Mouse (Mus musculus) intestine, embryonic 14.5 days (tissue): ENCODE measurements at regions not wholly inside any gene's neighbourhood (a gene's known extent, or its start where the extent isn't known, plus 50 kb on each side); places are given as distances from the start of the nearest gene placed in this dataset.

Experiments
- ATAC-seq: fragments of 200-750 bp; cut with Nextera tagmentation; replicated peaks from 2 replicates; pipeline ENCODE4 v1.8.0; 2017; ENCODE audit warnings: low read depth, moderate number of reproducible peaks, moderate TSS enrichment, moderate library complexity; ENCODE audit not compliant: low FRiP score, low TSS enrichment
- DNase-seq: peaks from one replicate; pipeline ENCODE4 v3.0.0-alpha.2; 2018; ENCODE audit warnings: low spot score
- H3K27ac ChIP-seq: fragments of 300-500 bp; sonication (generic); 2 replicates; pipeline ENCODE4 v1.5.1; 2014; ENCODE audit warnings: low read depth, mild to moderate bottlenecking, control low read depth
- H3K27me3 ChIP-seq: fragments of 300-500 bp; sonication (generic); replicated peaks from 2 replicates; pipeline ENCODE4 v1.6.1; 2014; ENCODE audit warnings: low read length, control low read depth; ENCODE audit not compliant: control insufficient read depth, insufficient read depth
- H3K36me3 ChIP-seq: fragments of 300-500 bp; sonication (generic); 2 replicates; pipeline ENCODE4 v1.6.1; 2014; ENCODE audit warnings: low read length, control low read depth; ENCODE audit not compliant: control insufficient read depth, insufficient read depth
- H3K4me1 ChIP-seq: fragments of 300-500 bp; sonication (generic); replicated peaks from 2 replicates; pipeline ENCODE4 v1.6.1; 2014; ENCODE audit warnings: low read length, control low read depth, mixed read lengths; ENCODE audit not compliant: control insufficient read depth, insufficient read depth
- H3K4me2 ChIP-seq: fragments of 300-500 bp; sonication (generic); 2 replicates; pipeline ENCODE4 v1.6.1; 2014; ENCODE audit warnings: low read length
- H3K4me3 ChIP-seq: fragments of 300-500 bp; sonication (generic); 2 replicates; pipeline ENCODE4 v1.5.1; 2014; ENCODE audit warnings: low read depth, low read length, control low read depth, mixed read lengths
- H3K9ac ChIP-seq: fragments of 300-500 bp; sonication (generic); 2 replicates; pipeline ENCODE4 v1.6.1; 2014; ENCODE audit warnings: mild to moderate bottlenecking, low read length
- H3K9me3 ChIP-seq: fragments of 300-500 bp; sonication (generic); 2 replicates; pipeline ENCODE4 v1.6.1; 2016; ENCODE audit warnings: low read length, control low read depth; ENCODE audit not compliant: control insufficient read depth
- WGBS: fragments of 180-500 bp; shearing (Covaris S2); extraction: QIAGEN DNeasy Blood & Tissue Kit; methylation state at CpG from one replicate; pipeline ENCODE4 v1.1.7; 2014; 5-methylcytosine and 5-hydroxymethylcytosine counted together

DNA sequence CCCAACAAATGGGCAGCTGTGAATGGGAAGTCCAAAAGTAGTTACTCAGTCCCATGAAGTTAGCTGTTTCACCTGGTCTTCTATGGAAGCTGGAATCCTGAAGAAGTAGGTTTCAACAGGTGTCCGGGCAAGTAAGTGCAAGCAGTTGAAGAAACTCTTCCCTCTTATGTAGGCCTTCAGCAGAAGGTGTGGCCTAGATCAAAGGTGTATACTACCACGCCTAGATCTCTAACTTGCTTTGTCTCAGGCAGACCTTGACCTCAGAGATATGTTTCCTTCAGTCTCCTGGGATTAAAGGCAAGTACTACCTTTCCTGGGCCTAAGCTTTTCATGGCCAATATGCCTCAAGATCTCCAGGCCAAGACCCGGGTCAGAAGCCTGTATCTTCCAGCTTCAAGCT is 223.4 kb upstream of the Ednra start:
- Histone ChIP-seq H3K9ac (no peak overlapping the region), H3K4me2 (no peak overlapping the region), H3K9me3 (no peaks in the 10 kb centered on the region), H3K4me1 (no peaks in the 10 kb centered on the region), H3K27me3 (no peaks in the 10 kb centered on the region), H3K36me3 (no peaks in the 10 kb centered on the region), H3K27ac (no peak overlapping the region), H3K4me3 (no peak overlapping the region)
- ATAC-seq (no peak), DNase-seq (no peak)
- WGBS, result 88% methylated on average over 3 of the region's 3 CpGs

DNA sequence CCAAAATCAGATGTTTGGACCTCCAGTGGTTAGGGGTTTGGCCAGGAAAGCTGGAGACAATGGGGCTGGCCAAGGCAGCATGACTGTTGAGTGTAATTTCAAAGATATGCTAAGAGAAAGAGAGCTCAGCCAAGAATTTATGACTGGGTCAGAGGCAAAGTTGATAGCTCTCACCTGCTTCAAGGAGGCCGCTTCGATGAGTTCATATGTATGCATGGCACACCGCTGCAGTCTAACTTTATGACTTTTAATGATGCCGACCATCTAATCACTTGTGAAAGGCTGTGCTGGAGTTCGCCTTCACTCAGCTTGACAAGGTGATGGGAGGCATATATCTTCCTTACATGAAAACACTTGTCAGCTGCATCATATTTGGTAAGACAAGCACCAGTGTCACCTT is 225.4 kb upstream of the Ednra start:
- ATAC-seq (no peak), DNase-seq (no peak)
- Histone ChIP-seq H3K9me3 (no peaks in the 10 kb centered on the region), H3K4me3 (no peak overlapping the region), H3K4me2 (no peak overlapping the region), H3K9ac (no peak overlapping the region), H3K27me3 (no peaks in the 10 kb centered on the region), H3K36me3 (no peaks in the 10 kb centered on the region), H3K27ac (no peak overlapping the region), H3K4me1 (no peaks in the 10 kb centered on the region)
- WGBS, result 72% methylated on average over 5 of the region's 5 CpGs

GRCm38 (mm10) chr8:77958814-77959372 is 234.6 kb upstream of the Ednra start:
- ATAC-seq, result no peak
- Histone ChIP-seq H3K4me1 (no peaks in the 10 kb centered on the region), H3K27ac (no peak overlapping the region), H3K36me3 (no peaks in the 10 kb centered on the region), H3K27me3 (no peaks in the 10 kb centered on the region), H3K9ac (no peak overlapping the region), H3K4me3 (no peak overlapping the region), H3K9me3 (no peaks in the 10 kb centered on the region), H3K4me2 (no peak overlapping the region)
- 86% methylated on average over 4 of the region's 4 CpGs for WGBS
- DNase-seq, result no peak

DNA sequence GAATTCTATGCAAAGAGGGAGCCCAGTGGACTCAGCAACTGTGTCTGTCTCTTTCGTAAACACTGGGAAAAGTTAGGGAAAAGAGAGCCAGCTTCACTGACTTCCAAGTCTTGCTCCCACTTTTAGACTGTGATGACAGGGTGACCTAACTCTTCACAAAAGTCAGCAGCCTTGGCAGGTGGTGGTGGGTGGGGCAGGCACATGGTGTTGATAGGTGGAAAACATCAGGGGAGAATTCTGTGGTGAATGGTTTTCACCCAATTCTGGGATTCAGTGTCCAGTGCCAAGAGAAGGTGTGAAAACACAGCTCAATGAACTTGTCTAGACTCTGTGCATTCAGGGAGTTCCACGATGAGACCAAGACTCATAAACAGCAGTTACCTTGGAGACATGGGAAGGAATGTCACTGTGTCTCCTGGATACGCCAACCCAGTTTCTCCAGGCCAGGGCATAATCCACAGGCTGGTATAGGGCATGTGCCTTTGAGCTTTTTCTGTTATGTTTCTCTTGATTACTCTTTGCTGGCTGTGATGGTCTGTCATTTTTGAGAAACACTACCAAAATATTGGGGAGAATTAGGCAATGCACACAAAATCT is 238.9 kb upstream of the Ednra start:
- whole genome bisulfite sequencing, result 73% methylated on average over 3 of the region's 3 CpGs
- no peaks in the 10 kb centered on the region for H3K4me1 ChIP-seq
- DNase-seq (no peak), ATAC-seq (no peak)
- no peak overlapping the region for H3K4me3 ChIP-seq
- no peaks in the 10 kb centered on the region for H3K9me3 ChIP-seq
- no peaks in the 10 kb centered on the region for H3K36me3 ChIP-seq
- H3K27me3 ChIP-seq, result no peaks in the 10 kb centered on the region
- no peak overlapping the region for H3K27ac ChIP-seq
- H3K9ac ChIP-seq, result no peak overlapping the region
- no peak overlapping the region for H3K4me2 ChIP-seq

DNA sequence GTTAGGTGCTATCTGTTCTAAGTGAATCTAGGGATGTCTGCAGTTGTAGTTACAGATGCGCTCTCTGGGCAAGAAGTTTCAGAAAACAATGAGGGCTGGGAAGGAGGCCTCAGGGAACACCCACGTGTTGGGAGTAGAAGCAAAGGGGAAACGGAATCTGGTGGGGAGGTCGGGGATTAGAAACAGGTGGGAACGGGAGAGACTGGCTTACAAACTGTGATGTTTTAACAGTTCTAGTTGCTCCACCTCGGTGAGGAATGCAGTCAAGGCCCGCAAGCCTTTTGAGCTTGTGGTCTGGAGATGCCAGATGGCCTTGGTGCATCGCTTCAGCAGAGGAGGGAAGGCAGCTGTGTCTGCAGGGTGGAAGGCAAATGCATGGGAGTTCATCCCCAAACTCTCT is 242.7 kb upstream of the Ttc29 start:
- Histone ChIP-seq H3K27me3 (no peaks in the 10 kb centered on the region), H3K4me2 (no peak overlapping the region), H3K36me3 (no peaks in the 10 kb centered on the region), H3K9ac (no peak overlapping the region), H3K4me3 (no peak overlapping the region), H3K9me3 (no peaks in the 10 kb centered on the region), H3K4me1 (no peaks in the 10 kb centered on the region), H3K27ac (no peak overlapping the region)
- no peak for DNase-seq
- no peak for ATAC-seq
- WGBS, result 57% methylated on average over 8 of the region's 8 CpGs

DNA sequence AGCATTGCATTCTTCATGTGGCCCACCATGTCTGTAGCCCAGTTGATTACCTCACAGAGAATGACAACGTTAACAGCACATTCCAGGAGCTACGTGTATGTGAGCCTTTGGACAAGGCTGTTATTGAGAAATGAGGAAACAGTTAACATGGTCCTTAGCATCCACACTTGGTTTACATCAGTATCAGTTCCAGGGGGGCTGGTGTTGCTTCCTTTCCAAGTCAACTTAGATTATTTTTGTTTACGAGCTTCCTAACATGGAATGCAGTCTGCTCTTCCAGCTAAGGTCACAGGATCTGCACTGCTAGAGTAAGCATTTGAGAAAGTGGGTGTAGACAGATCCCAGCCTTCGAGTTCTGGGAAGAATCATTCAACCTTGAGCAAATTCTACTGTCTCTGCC is 239.4 kb upstream of the Ttc29 start:
- Histone ChIP-seq H3K4me3 (no peak overlapping the region), H3K27me3 (no peaks in the 10 kb centered on the region)
- no peak for DNase-seq

DNA sequence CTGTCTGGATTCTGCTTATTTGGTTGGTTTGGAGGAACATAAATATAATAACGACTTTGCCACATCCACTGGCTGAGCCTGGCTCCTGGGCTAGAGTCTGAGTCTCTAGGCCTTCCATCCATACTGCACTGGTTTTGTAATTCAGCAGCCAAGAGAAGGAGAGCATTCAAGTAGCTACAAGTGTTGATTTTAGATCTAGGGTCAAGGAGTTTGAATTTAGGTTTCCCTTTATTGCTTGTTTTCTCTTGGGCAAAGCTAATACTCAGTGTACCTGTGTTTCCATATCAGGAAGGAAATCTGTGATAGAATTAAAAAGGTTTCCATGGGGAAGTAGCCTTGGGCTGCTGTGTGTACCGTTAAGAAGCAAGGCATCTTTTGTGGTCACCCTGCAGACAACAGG is 234.0 kb upstream of the Ttc29 start:
- no peaks in the 10 kb centered on the region for H3K9me3 ChIP-seq
- 76% methylated on average over 2 of the region's 2 CpGs for WGBS
- no peak overlapping the region for H3K4me3 ChIP-seq
- H3K4me1 ChIP-seq, result peaks cover 3% of the 10 kb centered on the region; the same call in 1 of the 2 replicates
- H3K9ac ChIP-seq, result no peak overlapping the region
- ATAC-seq (no peak), DNase-seq (no peak)
- no peak overlapping the region for H3K27ac ChIP-seq
- no peak overlapping the region for H3K4me2 ChIP-seq
- H3K36me3 ChIP-seq, result no peaks in the 10 kb centered on the region
- H3K27me3 ChIP-seq, result no peaks in the 10 kb centered on the region

More for the DNA sequence above, 239.4 kb upstream of the Ttc29 start:
- ATAC-seq, result no peak
- Histone ChIP-seq H3K9me3 (no peaks in the 10 kb centered on the region), H3K27ac (no peak overlapping the region), H3K9ac (no peak overlapping the region), H3K4me2 (no peak overlapping the region), H3K36me3 (no peaks in the 10 kb centered on the region), H3K4me1 (no peaks in the 10 kb centered on the region)
- 34% methylated on average over 4 of the region's 4 CpGs for WGBS

DNA sequence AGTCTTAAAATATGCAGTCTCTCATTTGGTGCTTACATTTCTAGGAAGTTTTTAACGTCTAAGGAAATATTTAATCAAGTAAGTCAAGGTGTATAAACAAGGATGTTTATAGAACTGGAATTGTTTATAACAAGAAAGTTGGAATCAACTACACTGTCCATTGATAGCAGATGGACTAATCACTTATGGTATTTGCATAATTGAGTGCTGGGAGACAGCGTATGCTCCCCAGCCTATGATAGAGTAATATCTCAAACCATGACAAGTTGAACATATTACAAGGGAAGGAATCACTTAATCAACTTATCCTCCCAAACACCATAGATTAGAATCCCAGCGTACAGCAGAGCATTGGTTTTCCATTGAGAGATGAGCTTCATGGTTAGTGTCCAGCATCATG is 232.4 kb upstream of the Ttc29 start:
- Histone ChIP-seq H3K27ac (no peak overlapping the region; the same call in 1 of the 2 replicates), H3K9ac (no peak overlapping the region), H3K36me3 (no peaks in the 10 kb centered on the region), H3K4me1 (peaks cover 3% of the 10 kb centered on the region; the same call in 1 of the 2 replicates), H3K27me3 (no peaks in the 10 kb centered on the region), H3K4me2 (no peak overlapping the region), H3K9me3 (no peaks in the 10 kb centered on the region), H3K4me3 (no peak overlapping the region)
- ATAC-seq (no peak), DNase-seq (no peak)
- WGBS, result 44% methylated on average over 3 of the region's 3 CpGs

DNA sequence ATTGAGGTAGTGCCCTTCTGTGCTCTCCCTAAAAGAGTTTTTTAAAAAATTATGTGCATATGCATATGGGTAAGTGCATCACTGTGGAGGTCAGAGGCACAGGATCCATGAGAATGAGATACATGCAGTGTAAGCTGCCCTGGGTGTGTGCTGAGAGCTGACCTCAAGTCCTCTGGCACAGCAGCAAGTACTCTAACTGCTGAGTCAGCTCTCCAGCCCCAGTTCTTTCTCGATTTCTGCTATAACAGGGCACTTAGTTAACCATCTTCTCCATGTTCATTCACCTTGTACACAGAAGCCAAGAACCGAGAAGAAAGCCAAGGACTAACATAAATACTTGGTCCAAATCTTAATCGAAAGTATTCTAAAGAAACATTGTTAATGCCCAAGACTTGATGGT is 231.1 kb upstream of the Ttc29 start:
- WGBS, result 75% methylated on average over 3 of the region's 3 CpGs
- Histone ChIP-seq H3K4me3 (no peak overlapping the region), H3K36me3 (no peaks in the 10 kb centered on the region), H3K27me3 (no peaks in the 10 kb centered on the region), H3K9ac (no peak overlapping the region), H3K9me3 (no peaks in the 10 kb centered on the region), H3K27ac (no peak overlapping the region), H3K4me2 (no peak overlapping the region), H3K4me1 (peaks cover 3% of the 10 kb centered on the region; the same call in 1 of the 2 replicates)
- DNase-seq (no peak), ATAC-seq (no peak)
